Mouse (Mus musculus) kidney, adult 2 months (tissue): ENCODE data around the gene Gm21958.

Source experiments
- CTCF ChIP-seq: fragments of 200-500 bp; conservative IDR thresholded peaks from 2 replicates; pipeline ENCODE4 v1.5.1; 2011; ENCODE audit warnings: low read depth, mild to moderate bottlenecking, control low read depth, low read length, moderate library complexity, mixed read lengths; ENCODE audit not compliant: insufficient read depth, insufficient read length
- POLR2A ChIP-seq: fragments of 200-500 bp; IDR thresholded peaks from one replicate; pipeline ENCODE4 v1.6.1; 2011; ENCODE audit warnings: low read depth, low read length, control low read depth

DNA sequence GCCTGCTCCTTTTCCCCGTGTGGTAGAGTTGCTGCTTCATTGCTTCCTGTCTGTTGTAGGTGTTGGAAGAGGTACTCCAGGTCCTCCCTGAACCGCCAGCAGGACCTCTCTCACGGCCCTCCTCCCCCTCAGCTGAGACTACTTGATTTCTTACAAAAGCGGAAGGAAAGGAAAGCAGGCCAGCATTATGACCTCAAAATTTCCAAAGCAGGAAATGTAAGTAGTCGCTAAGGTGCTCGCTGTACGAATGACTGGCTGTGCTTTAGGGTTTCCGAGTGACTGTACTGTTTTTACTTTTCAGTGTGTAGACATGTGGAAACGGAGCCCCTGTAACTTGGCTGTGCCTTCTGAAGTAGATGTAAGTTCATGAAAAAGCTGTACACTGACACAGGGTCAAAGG lies 5.2 kb downstream of the Gm21958 start:
- TF ChIP-seq CTCF = no peak
- no peak for TF ChIP-seq POLR2A
